Mouse (Mus musculus): Measurements from ENCODE around the gene Cfap99. TPM values are rescaled to one million over a fixed set of nuclear protein-coding genes. Genes with fewer than 3 reads are reported as not detected.

Gene Cfap99
- polyA plus RNA-seq, 1 experiment, result 0.46 TPM

GRCm38 (mm10) chr5:34336775-34337450, 48.5 kb downstream of the Cfap99 start:
- TF ChIP-seq CTCF (IDR thresholded peaks at IDR 0.05; ENCODE audit: extremely low read depth, insufficient read depth, low read length) (no peak), POLR2A (IDR thresholded peaks at IDR 0.05; ENCODE audit: extremely low read depth, insufficient read depth, low read length) (no peak)
- peaks cover 3% of the 10 kb centered on the region; the same call in 1 of the 2 replicates for H3K4me1 ChIP-seq (ENCODE audit: control insufficient read depth, insufficient read depth, low read length)
- peak overlapping the region; percentile 82 for H3K4me3 ChIP-seq (ENCODE audit: insufficient read depth, low read length)
- H3K27ac ChIP-seq (ENCODE audit: insufficient read depth, low read length), result peak overlapping the region; percentile 61; the same call in 1 of the 2 replicates

- TF ChIP-seq CTCF (IDR thresholded peaks at IDR 0.05; ENCODE audit: extremely low read depth, insufficient read depth, low read length), result no peak
- TF ChIP-seq POLR2A (IDR thresholded peaks at IDR 0.05; ENCODE audit: extremely low read depth, insufficient read depth, low read length), result no peak
- Histone ChIP-seq H3K4me3 (ENCODE audit: insufficient read depth, low read length) (no peak overlapping the region), H3K4me1 (ENCODE audit: control insufficient read depth, insufficient read depth, low read length) (peaks cover 3% of the 10 kb centered on the region; the same call in 1 of the 2 replicates), H3K27ac (ENCODE audit: insufficient read depth, low read length) (no peak overlapping the region)
Measured at GRCm38 (mm10) chr5:34340246-34340645, 51.8 kb downstream of the Cfap99 start.

GRCm38 (mm10) chr5:34352084-34352631, 63.8 kb downstream of the Cfap99 start:
- no peak overlapping the region for H3K27ac ChIP-seq (ENCODE audit: insufficient read depth, low read length)
- H3K4me3 ChIP-seq (ENCODE audit: insufficient read depth, low read length), result no peak overlapping the region
- TF ChIP-seq POLR2A (IDR thresholded peaks at IDR 0.05; ENCODE audit: extremely low read depth, insufficient read depth, low read length), result no peak
- TF ChIP-seq CTCF (IDR thresholded peaks at IDR 0.05; ENCODE audit: extremely low read depth, insufficient read depth, low read length), result no peak
- H3K4me1 ChIP-seq (ENCODE audit: control insufficient read depth, insufficient read depth, low read length), result no peaks in the 10 kb centered on the region

GRCm38 (mm10) chr5:34360261-34360660, 71.9 kb downstream of the Cfap99 start:
- Histone ChIP-seq H3K27ac (ENCODE audit: insufficient read depth, low read length) (no peak overlapping the region), H3K4me1 (ENCODE audit: control insufficient read depth, insufficient read depth, low read length) (no peaks in the 10 kb centered on the region), H3K4me3 (ENCODE audit: insufficient read depth, low read length) (no peak overlapping the region)
- TF ChIP-seq POLR2A (IDR thresholded peaks at IDR 0.05; ENCODE audit: extremely low read depth, insufficient read depth, low read length) (no peak), CTCF (IDR thresholded peaks at IDR 0.05; ENCODE audit: extremely low read depth, insufficient read depth, low read length) (no peak)

- Histone ChIP-seq H3K4me3 (ENCODE audit: insufficient read depth, low read length) (no peak overlapping the region), H3K4me1 (ENCODE audit: control insufficient read depth, insufficient read depth, low read length) (no peaks in the 10 kb centered on the region)
- TF ChIP-seq CTCF (IDR thresholded peaks at IDR 0.05; ENCODE audit: extremely low read depth, insufficient read depth, low read length) (no peak), POLR2A (IDR thresholded peaks at IDR 0.05; ENCODE audit: extremely low read depth, insufficient read depth, low read length) (no peak)
Measured at GRCm38 (mm10) chr5:34363115-34363514, 74.7 kb downstream of the Cfap99 start.

GRCm38 (mm10) chr5:34368551-34369290, 80.3 kb downstream of the Cfap99 start:
- TF ChIP-seq CTCF (IDR thresholded peaks at IDR 0.05; ENCODE audit: extremely low read depth, insufficient read depth, low read length), result no peak
- TF ChIP-seq POLR2A (IDR thresholded peaks at IDR 0.05; ENCODE audit: extremely low read depth, insufficient read depth, low read length), result no peak
- peak overlapping the region; percentile 44 for H3K27ac ChIP-seq (ENCODE audit: insufficient read depth, low read length)
- H3K4me1 ChIP-seq (ENCODE audit: control insufficient read depth, insufficient read depth, low read length), result peaks cover 5% of the 10 kb centered on the region
- H3K4me3 ChIP-seq (ENCODE audit: insufficient read depth, low read length), result peak overlapping the region; percentile 57

More at GRCm38 (mm10) chr5:34363115-34363514, 74.7 kb downstream of the Cfap99 start:
- no peak overlapping the region for H3K27ac ChIP-seq (ENCODE audit: insufficient read depth, low read length)

GRCm38 (mm10) chr5:34369341-34370021, 81.1 kb downstream of the Cfap99 start, which contains the start of gene Fam193a:
TSS of gene Fam193a (plus strand) at chr5:34369933.
- no peak for TF ChIP-seq CTCF (IDR thresholded peaks at IDR 0.05; ENCODE audit: extremely low read depth, insufficient read depth, low read length)
- peak; percentile 85 for TF ChIP-seq POLR2A (IDR thresholded peaks at IDR 0.05; ENCODE audit: extremely low read depth, insufficient read depth, low read length)
- H3K4me3 ChIP-seq (ENCODE audit: insufficient read depth, low read length), result peak within 1 kb of the TSS; percentile 57
- peaks cover 5% of the 10 kb centered on the region for H3K4me1 ChIP-seq (ENCODE audit: control insufficient read depth, insufficient read depth, low read length)

GRCm38 (mm10) chr5:34370022-34370823, 81.8 kb downstream of the Cfap99 start:
- Histone ChIP-seq H3K4me1 (ENCODE audit: control insufficient read depth, insufficient read depth, low read length) (peaks cover 5% of the 10 kb centered on the region), H3K27ac (ENCODE audit: insufficient read depth, low read length) (0 out of 2 replicates have a peak overlapping the region, but pooled peaks have one; percentile 30), H3K4me3 (ENCODE audit: insufficient read depth, low read length) (peak overlapping the region; percentile 57)
- no peak for TF ChIP-seq POLR2A (IDR thresholded peaks at IDR 0.05; ENCODE audit: extremely low read depth, insufficient read depth, low read length)
- TF ChIP-seq CTCF (IDR thresholded peaks at IDR 0.05; ENCODE audit: extremely low read depth, insufficient read depth, low read length), result no peak

More at GRCm38 (mm10) chr5:34369341-34370021, 81.1 kb downstream of the Cfap99 start, which contains the start of gene Fam193a:
- H3K27ac ChIP-seq (ENCODE audit: insufficient read depth, low read length), result peak within 1 kb of the TSS; percentile 44

All from cortical plate, adult 2 months (tissue).